In genomic region chr17:66211561-66211960, GRCm38 (mm10) we compare ENCODE assay signal across 14 mouse cellular contexts.
"Had no signal": no experiment of that assay in that cellular context is flagged by ENCODE, and none has a peak within 500 bp of the region (broad histone marks: within the 10 kb centered on the region; RNA-seq: fewer than 3 reads in every experiment).

No protein-coding gene starts in this region.

- H3K27me3 ChIP-seq: midbrain, embryonic 13.5 days; midbrain, embryonic 15.5 days; neural tube, embryonic 12.5 days; stomach, embryonic 15.5 days had no signal

- H3K4me3 ChIP-seq: megakaryocyte, embryonic 14.5 days; midbrain, embryonic 13.5 days; midbrain, embryonic 15.5 days; neural tube, embryonic 12.5 days; stomach, embryonic 15.5 days had no signal

- H3K9me3 ChIP-seq: midbrain, embryonic 13.5 days; midbrain, embryonic 15.5 days; neural tube, embryonic 12.5 days; stomach, embryonic 15.5 days had no signal

- ATAC-seq: midbrain, embryonic 13.5 days; midbrain, embryonic 15.5 days had no signal

- H3K4me1 ChIP-seq: midbrain, embryonic 13.5 days; midbrain, embryonic 15.5 days; neural tube, embryonic 12.5 days; stomach, embryonic 15.5 days had no signal

- DNase-seq: lung, embryonic 14.5 days; lung, postnatal 10 days; right cerebral cortex, postnatal 14 days; thymus, adult 2 months; thymus, postnatal 25 days; thymus, postnatal 4 days had no signal

- H3K4me2 ChIP-seq: lung, embryonic 14.5 days; midbrain, embryonic 11.5 days; midbrain, embryonic 13.5 days; midbrain, embryonic 15.5 days; neural tube, embryonic 12.5 days; stomach, embryonic 15.5 days had no signal

- H3K27ac ChIP-seq: liver, embryonic 14.5 days; midbrain, embryonic 13.5 days; midbrain, embryonic 15.5 days; neural tube, embryonic 12.5 days; stomach, embryonic 15.5 days; stomach, postnatal 0 days had no signal

- H3K36me3 ChIP-seq: midbrain, embryonic 13.5 days; midbrain, embryonic 15.5 days; neural tube, embryonic 12.5 days; stomach, embryonic 15.5 days had no signal

- H3K9ac ChIP-seq: liver, embryonic 14.5 days; lung, embryonic 14.5 days; midbrain, embryonic 13.5 days; midbrain, embryonic 15.5 days; neural tube, embryonic 12.5 days; stomach, embryonic 15.5 days had no signal
